Mouse (Mus musculus) adrenal gland, postnatal 4 days (tissue): ENCODE results near the gene Smdt1. TPM values are rescaled to one million over a fixed set of nuclear protein-coding genes. Genes with fewer than 3 reads are reported as not detected.

Experiments
- microRNA-seq: library from miRNA; unstranded; fragments of <30 nt; microRNA quantifications from one replicate; pipeline ENCODE4 v1.2.0, GENCODE M21; 2021
- total RNA-seq, 2 experiments: library from RNA; stranded (reverse); gene quantifications; 2 replicates each; pipeline ENCODE4 v1.2.3; 2021

The Smdt1 gene
- total RNA-seq, 2 experiments from 2014 or later = 125 to 127 TPM

Small RNA genes within 50 kb of the gene (microRNA-seq; reads per million reads assigned to microRNA genes)
- not detected for gene Mir7684

Other genes starting within 250 kb of the Smdt1 start
- gene Ccdc134, start 211.0 kb upstream of the Smdt1 start, total RNA-seq = 10 to 100 TPM; 11.1 to 11.3 TPM
- gene Srebf2, start 191.8 kb upstream of the Smdt1 start, total RNA-seq = 10 to 100 TPM; 54.6 to 71.7 TPM
- under 1 TPM; 0.70 to 0.79 TPM for gene Shisa8, start 126.1 kb upstream of the Smdt1 start, total RNA-seq
- 1 to 10 TPM in 1 of 2 experiments, under 1 TPM in 1; 0.65 to 1.5 TPM for gene Tnfrsf13c, start 114.6 kb upstream of the Smdt1 start, total RNA-seq
- 10 to 100 TPM; 12.8 to 16.8 TPM for gene Cenpm, start 94.2 kb upstream of the Smdt1 start, total RNA-seq
- under 1 TPM; 0.40 to 0.56 TPM for gene 1500009C09Rik, start 86.6 kb upstream of the Smdt1 start, total RNA-seq
- gene Sept3, start 64.1 kb upstream of the Smdt1 start, total RNA-seq = 10 to 100 TPM; 13.3 to 17.7 TPM
- under 1 TPM; 0.34 to 0.37 TPM for gene Wbp2nl, start 40.0 kb upstream of the Smdt1 start, total RNA-seq
- 10 to 100 TPM; 82.6 to 96.8 TPM for gene Naga, start within 50 bp of the Smdt1 start, total RNA-seq
- 1 to 10 TPM; 4.7 to 5.1 TPM for gene Pheta2, start within 50 bp of the Smdt1 start, total RNA-seq
- 100 to 1,000 TPM; 406 to 421 TPM for gene Ndufa6, start 15.4 kb downstream of the Smdt1 start, total RNA-seq
- 10 to 100 TPM; 52.1 to 52.6 TPM for gene Cyp2d22, start 41.3 kb downstream of the Smdt1 start, total RNA-seq
- under 1 TPM in 1 of 2 experiments, not detected in 1; 0.20 TPM for gene Cyp2d11, start 55.1 kb downstream of the Smdt1 start, total RNA-seq
- 10 to 100 TPM in 1 of 2 experiments, 1 to 10 TPM in 1; 1.1 to 24.9 TPM for gene Cyp2d10, start 68.2 kb downstream of the Smdt1 start, total RNA-seq
- 1 to 10 TPM in 1 of 2 experiments, under 1 TPM in 1; 0.62 to 8.5 TPM for gene Cyp2d9, start 94.5 kb downstream of the Smdt1 start, total RNA-seq
- gene Cyp2d12, start 216.1 kb downstream of the Smdt1 start, total RNA-seq = 1 to 10 TPM in 1 of 2 experiments, under 1 TPM in 1; 0.28 to 2.5 TPM